Mouse (Mus musculus) brain, embryonic 14.5 days (tissue): ENCODE data around the gene Col7a1.

Experiments
- CTCF ChIP-seq: fragments of 200-500 bp; IDR thresholded peaks from 2 replicates; pipeline ENCODE4 v1.5.1; 2012; ENCODE audit warnings: inconsistent platforms, mild to moderate bottlenecking, moderate library complexity, borderline replicate concordance; ENCODE audit not compliant: insufficient read depth, insufficient read length; ENCODE audit errors: extremely low read depth
- POLR2A ChIP-seq: fragments of 200-500 bp; IDR thresholded peaks from 2 replicates; pipeline ENCODE4 v1.6.1; 2012; ENCODE audit warnings: mild to moderate bottlenecking, inconsistent platforms, borderline replicate concordance; ENCODE audit not compliant: poor library complexity, insufficient read depth, insufficient read length, severe bottlenecking; ENCODE audit errors: extremely low read depth

DNA sequence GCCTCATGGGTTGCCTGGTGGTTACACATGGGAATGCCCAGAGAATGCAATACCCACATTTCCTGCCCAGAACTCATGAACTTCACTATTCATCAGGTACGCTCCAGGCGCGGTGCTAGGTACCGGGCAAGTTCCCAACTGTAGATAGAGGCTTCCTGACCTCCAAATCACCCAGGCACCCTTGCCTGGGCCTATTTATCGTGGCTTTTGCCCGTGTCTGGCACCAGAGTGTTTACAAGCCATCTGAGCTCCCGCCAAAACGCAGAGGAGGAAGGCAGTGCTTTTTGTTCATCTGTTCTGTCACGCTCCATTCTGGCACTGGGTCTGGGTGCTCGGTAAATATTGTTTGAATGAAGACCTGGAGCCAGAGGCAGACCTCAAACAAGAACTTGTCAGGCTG, 39.8 kb upstream of the Col7a1 start:
- TF ChIP-seq CTCF (no peak), POLR2A (no peak)
